Mouse (Mus musculus) megakaryocyte, embryonic 14.5 days (primary cell): ENCODE data around the gene Rps6kb1. TPM values are rescaled to one million over a fixed set of nuclear protein-coding genes. Genes with fewer than 3 reads are reported as not detected.
A peak's percentile ranks its signal among the peaks of the same experiment; 100 is the strongest.
"Not testable (repeated sequence)": the region's sequence is repeated elsewhere in the genome, so short reads cannot be mapped to it uniquely, and the experiment has no call there.

Source experiments
- H3K27me3 ChIP-seq: replicated peaks from 2 replicates; pipeline ENCODE3; 2012; ENCODE audit warnings: inconsistent platforms
- H3K36me3 ChIP-seq: replicated peaks from 2 replicates; pipeline ENCODE3; 2012; ENCODE audit warnings: low read length, inconsistent platforms, mixed read lengths
- H3K4me1 ChIP-seq: 2 replicates; pipeline ENCODE4 v1.6.1; 2012; ENCODE audit warnings: inconsistent platforms
- H3K4me3 ChIP-seq: replicated peaks from 2 replicates; pipeline ENCODE3; 2012; ENCODE audit warnings: moderate library complexity, mild to moderate bottlenecking, inconsistent platforms
- H3K9me3 ChIP-seq: 2 replicates; pipeline ENCODE4 v1.6.1; 2012; ENCODE audit warnings: inconsistent platforms
- FLI1 ChIP-seq: IDR thresholded peaks from 2 replicates; pipeline ENCODE4 v1.6.1; 2012; ENCODE audit warnings: low read length, inconsistent platforms, mixed read lengths
- GATA1 ChIP-seq: IDR thresholded peaks from 3 replicates; pipeline ENCODE4 v1.6.1; 2012; ENCODE audit warnings: mixed read lengths, low read length, inconsistent platforms, borderline replicate concordance
- polyA plus RNA-seq: library from polyadenylated mRNA; stranded (reverse); fragments of >175 nt; gene quantifications from 2 replicates; pipeline ENCODE4 v1.2.3, GENCODE M21; 2012; ENCODE audit warnings: low replicate concordance; ENCODE audit not compliant: insufficient read depth

Gene Rps6kb1
- polyA plus RNA-seq, 1 experiment: 5.3 TPM

DNA sequence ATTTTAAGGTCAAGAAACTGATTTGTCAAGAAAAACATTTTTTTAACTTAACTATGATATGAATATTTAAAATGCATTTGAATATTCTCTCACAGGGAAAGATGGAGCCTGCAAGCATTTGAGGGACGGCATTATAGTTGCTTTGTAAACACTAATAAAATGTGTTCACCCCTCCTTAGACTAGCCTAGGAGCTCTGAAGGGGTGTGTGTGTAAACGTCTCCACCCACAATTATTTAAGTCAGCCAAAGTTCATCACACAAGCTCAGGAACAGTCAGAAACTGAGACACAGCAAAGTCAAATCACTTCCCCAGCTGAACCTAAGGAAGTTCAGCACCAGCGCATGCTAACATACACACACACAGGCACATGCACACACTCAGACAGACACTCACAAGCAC is 71.0 kb downstream of the Rps6kb1 start:
- Histone ChIP-seq H3K4me1 (peaks cover 18% of the 10 kb centered on the region), H3K4me3 (no peak overlapping the region), H3K9me3 (no peaks in the 10 kb centered on the region), H3K36me3 (no peaks in the 10 kb centered on the region), H3K27me3 (peaks cover 34% of the 10 kb centered on the region)
- TF ChIP-seq FLI1 (no peak), GATA1 (no peak)

DNA sequence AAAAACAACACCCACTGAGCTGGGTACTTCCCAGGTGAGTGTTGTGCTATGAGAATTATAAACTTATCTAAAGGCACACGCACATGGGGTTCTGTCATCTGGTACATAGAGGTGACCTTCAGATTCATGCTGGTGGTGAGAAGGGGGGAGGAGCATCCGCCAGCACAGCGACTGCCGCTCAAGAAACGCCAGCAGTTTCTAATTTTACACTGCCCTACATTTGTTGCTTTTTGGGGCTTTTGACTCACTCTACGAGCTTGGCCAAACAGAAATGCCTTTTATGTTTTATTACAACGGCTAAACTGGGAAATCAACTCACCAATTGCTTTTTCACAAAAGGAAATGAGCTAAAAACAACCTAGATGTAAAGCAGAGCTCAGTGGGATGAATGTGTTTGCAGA is 71.8 kb downstream of the Rps6kb1 start:
- Histone ChIP-seq H3K36me3 (no peaks in the 10 kb centered on the region), H3K4me1 (peaks cover 23% of the 10 kb centered on the region), H3K27me3 (peaks cover 41% of the 10 kb centered on the region), H3K9me3 (no peaks in the 10 kb centered on the region), H3K4me3 (peak overlapping the region; percentile 73)
- TF ChIP-seq FLI1 (no peak), GATA1 (no peak)

DNA sequence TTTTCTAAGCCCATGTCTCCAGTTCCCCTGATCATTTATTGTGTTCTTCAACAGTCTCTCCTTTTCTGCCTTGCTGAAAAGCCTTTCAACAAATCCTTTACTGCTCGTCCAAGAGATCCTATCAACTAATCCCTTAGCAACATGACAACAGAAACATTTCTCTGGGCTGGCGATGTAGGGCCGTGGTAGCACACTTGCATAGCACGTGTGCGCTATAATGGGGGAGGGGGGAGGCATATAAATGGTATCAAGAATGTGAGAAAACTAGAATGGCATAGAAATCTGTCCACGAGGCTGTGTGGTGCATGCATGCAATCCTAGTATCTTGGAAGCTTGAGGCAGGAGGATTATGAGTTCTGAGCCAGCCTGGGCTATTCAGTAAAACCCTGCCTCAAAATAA is 72.8 kb downstream of the Rps6kb1 start:
- Histone ChIP-seq H3K27me3 (peaks cover 38% of the 10 kb centered on the region), H3K36me3 (no peaks in the 10 kb centered on the region), H3K4me3 (no peak overlapping the region), H3K4me1 (peaks cover 24% of the 10 kb centered on the region), H3K9me3 (no peaks in the 10 kb centered on the region)
- TF ChIP-seq GATA1 (no peak), FLI1 (no peak)

DNA sequence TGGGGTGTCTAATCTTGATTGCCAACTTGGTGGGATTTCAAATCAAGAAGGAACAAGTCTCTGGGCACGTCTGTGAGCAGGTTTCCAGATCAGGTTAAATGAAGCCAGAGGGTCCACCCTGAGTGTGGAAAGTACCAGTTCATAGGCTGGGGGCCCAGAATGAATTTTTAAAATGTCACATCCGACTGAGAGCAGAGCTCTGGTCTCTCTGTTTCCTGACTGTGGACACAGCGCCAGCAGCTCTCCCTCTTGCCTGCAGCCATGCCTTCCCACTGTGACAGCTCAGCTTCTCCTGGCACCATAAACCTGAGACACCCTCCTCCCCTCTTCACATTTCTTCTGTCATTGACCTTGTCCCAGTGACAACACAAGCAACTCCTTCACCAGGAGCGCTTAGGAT is 75.6 kb downstream of the Rps6kb1 start:
- Histone ChIP-seq H3K27me3 (peaks cover 27% of the 10 kb centered on the region), H3K36me3 (no peaks in the 10 kb centered on the region), H3K4me3 (no peak overlapping the region), H3K4me1 (peaks cover 22% of the 10 kb centered on the region), H3K9me3 (no peaks in the 10 kb centered on the region)
- TF ChIP-seq FLI1 (no peak), GATA1 (no peak)

DNA sequence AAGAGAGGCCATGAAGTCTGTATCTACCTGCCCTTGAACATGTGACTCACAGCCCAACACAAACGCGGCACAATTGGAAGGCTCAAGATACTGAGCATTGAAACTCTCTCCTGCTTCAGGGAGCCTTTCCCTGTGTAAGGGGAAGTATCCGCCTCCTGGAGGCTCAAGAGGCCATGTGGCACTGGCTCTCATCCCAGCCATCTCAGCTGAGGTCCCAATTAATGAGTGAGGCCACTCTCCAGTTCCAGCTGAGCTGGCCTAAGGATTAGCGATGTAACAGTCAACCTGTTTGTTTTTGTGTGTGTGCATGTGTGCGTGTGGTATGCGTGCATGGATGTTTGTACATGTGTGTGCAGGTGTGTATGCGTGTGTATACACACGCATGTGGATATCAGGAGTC is 76.3 kb downstream of the Rps6kb1 start:
- Histone ChIP-seq H3K9me3 (no peaks in the 10 kb centered on the region), H3K27me3 (peaks cover 27% of the 10 kb centered on the region), H3K4me3 (no peak overlapping the region), H3K36me3 (no peaks in the 10 kb centered on the region), H3K4me1 (peaks cover 18% of the 10 kb centered on the region)
- no peak for TF ChIP-seq FLI1
- no peak for TF ChIP-seq GATA1

DNA sequence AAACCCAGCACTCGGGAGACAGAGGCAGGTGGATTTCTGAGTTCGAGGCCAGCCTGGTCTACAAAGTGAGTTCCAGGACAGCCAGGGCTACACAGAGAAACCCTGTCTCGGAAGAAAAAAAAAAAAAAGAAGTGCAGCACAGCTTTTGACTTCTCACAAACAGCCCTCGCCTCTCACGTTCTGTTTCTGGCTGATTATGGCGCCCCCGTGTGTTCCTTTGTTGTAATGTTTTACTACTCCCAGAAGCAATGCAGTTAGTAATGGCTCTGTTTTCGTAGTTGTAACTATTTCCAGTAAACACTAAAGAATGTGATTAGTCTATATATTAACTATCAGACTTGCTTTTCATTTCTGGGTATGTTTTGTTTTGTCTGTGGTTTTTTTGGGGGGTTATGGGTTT is 80.3 kb downstream of the Rps6kb1 start:
- H3K9me3 ChIP-seq, H3K4me3 ChIP-seq, H3K36me3 ChIP-seq: not testable (repeated sequence)
- Histone ChIP-seq H3K27me3 (peaks cover 17% of the 10 kb centered on the region), H3K4me1 (peaks cover 13% of the 10 kb centered on the region)

DNA sequence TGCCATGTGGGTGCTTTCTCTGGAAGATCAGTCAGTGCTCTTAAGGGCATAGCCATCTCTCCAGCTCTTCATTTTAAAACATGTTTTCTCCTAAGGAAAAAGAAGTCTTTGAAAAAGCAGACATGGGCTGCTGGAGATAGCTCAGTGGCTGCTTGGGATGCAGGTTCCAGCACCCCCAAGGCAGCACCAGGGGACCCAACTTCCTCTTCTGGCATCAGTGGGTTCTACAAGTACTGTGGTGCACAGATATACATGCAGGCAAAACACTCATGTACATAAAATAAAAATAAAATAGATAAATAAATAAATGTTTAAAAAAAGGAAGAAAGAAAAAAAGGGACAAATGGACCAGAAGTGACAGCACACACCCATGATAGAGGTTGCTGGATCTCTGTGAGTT is 82.0 kb downstream of the Rps6kb1 start:
- no peak for TF ChIP-seq FLI1
- Histone ChIP-seq H3K4me3 (no peak overlapping the region), H3K4me1 (peaks cover 4% of the 10 kb centered on the region), H3K27me3 (peaks cover 4% of the 10 kb centered on the region), H3K9me3 (peaks cover 13% of the 10 kb centered on the region), H3K36me3 (no peaks in the 10 kb centered on the region)

DNA sequence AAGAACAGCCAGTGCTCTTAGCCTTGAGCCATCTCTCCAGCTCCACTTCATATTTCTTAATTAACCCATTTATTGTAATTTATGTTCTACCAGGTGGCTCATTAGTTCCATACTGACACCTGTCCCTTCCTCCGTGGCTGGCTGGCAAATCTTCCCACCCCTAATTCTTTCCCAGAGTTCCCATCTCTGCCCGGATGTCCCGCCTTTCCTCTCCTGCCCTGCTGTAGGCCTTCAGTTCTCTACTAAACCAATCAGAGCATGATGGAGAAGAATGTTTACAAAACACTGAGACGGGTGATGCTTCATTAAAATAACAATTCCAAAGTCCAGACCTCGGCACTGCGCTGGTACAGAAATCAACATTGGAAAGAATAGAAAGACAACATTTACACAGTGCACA is 85.7 kb downstream of the Rps6kb1 start:
- Histone ChIP-seq H3K4me3 (no peak overlapping the region), H3K4me1 (peaks cover 4% of the 10 kb centered on the region; the same call in 1 of the 2 replicates), H3K36me3 (no peaks in the 10 kb centered on the region), H3K9me3 (peaks cover 13% of the 10 kb centered on the region), H3K27me3 (peaks cover 7% of the 10 kb centered on the region)
- TF ChIP-seq FLI1: no peak
- TF ChIP-seq GATA1: no peak

DNA sequence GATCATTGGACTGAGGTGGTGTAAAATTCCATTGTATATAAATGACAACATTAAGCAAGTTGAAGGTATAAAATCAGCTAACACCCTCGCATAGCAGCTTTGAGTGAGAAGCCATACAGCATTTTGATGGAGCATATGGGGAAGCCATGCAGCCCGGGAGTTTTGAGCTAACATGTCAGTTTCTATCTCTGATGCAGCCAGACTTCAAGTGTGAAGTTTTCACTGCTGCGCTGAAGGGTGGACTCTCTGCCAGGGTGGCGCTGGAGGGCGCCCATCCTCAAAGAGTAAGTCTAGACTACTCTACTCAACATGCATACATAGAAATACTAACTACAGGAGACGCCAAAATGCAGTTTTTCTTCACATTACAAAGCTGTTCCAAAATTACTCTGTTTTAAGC is 87.1 kb downstream of the Rps6kb1 start:
- no peaks in the 10 kb centered on the region for H3K36me3 ChIP-seq
- H3K9me3 ChIP-seq: peaks cover 13% of the 10 kb centered on the region

DNA sequence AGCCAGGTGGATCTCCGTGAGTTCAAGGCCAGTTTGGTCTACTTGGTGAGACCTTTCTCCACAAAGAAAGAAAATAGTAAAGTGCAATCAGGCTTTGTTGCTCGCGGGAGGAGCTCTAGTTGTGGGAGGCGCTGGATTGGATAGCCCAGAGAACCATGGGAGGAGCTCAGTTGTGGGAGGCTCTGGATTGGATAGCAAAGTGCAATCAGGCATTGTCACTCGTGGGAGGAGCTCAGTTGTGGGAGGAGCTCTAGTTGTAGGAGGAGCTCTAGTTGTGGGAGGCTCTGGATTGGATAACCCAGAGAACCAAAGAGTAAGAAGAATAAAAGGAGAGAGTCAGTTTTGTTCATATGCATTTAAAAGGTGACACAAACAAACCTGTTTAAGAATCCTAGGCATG is 90.6 kb downstream of the Rps6kb1 start:
- H3K4me1 ChIP-seq: no peaks in the 10 kb centered on the region
- no peak for TF ChIP-seq GATA1
- TF ChIP-seq FLI1: no peak
- peaks cover 4% of the 10 kb centered on the region for H3K9me3 ChIP-seq

More for the DNA sequence above, 87.1 kb downstream of the Rps6kb1 start:
- Histone ChIP-seq H3K27me3 (peaks cover 7% of the 10 kb centered on the region), H3K4me1 (peaks cover 4% of the 10 kb centered on the region; the same call in 1 of the 2 replicates), H3K4me3 (no peak overlapping the region)
- TF ChIP-seq FLI1 (no peak), GATA1 (no peak)

More for the DNA sequence above, 90.6 kb downstream of the Rps6kb1 start:
- H3K36me3 ChIP-seq: no peaks in the 10 kb centered on the region
- peaks cover 7% of the 10 kb centered on the region for H3K27me3 ChIP-seq
- H3K4me3 ChIP-seq: no peak overlapping the region

Other genes with a start within 250 kb of the Rps6kb1 start
- 0.15 and 0.46 TPM in 2 replicates for gene Med13, start 187.2 kb downstream of the Rps6kb1 start, polyA plus RNA-seq
- gene Rnft1, start 60.1 kb downstream of the Rps6kb1 start, polyA plus RNA-seq: 7.0 TPM in 1 of 2 replicates, not detected in the other
- gene Tubd1, start 186 bp upstream of the Rps6kb1 start, polyA plus RNA-seq: 0.32 TPM in 1 of 2 replicates, not detected in the other
- 3.5 and 25.4 TPM in 2 replicates for gene Vmp1, start 139.0 kb upstream of the Rps6kb1 start, polyA plus RNA-seq
- 0.45 TPM in 1 of 2 replicates, not detected in the other for gene Ptrh2, start 139.2 kb upstream of the Rps6kb1 start, polyA plus RNA-seq
- gene Cltc, start 212.8 kb upstream of the Rps6kb1 start, polyA plus RNA-seq: 8.7 and 11.1 TPM in 2 replicates